Mouse (Mus musculus) c-Kit-positive CD71-positive TER-119-positive erythroid progenitor cells, embryonic 14.5 days (primary cell): ENCODE data around the gene Slco2b1.
"Not testable (repeated sequence)": the region's sequence is repeated elsewhere in the genome, so short reads cannot be mapped to it uniquely, and the experiment has no call there.

Experiments
- DNase-seq: peaks from one replicate; pipeline ENCODE4 v3.0.0-alpha.2; 2013; ENCODE audit warnings: low spot score

The Slco2b1 gene

GRCm38 (mm10) chr7:99711166-99711565 is at the start of gene Slco2b1:
Gene Slco2b1 (minus strand): TSS chr7:99711340.
- no peak for DNase-seq

- no peak for DNase-seq
Measured at GRCm38 (mm10) chr7:99739276-99739675, 28.1 kb upstream of the Slco2b1 start.

DNA sequence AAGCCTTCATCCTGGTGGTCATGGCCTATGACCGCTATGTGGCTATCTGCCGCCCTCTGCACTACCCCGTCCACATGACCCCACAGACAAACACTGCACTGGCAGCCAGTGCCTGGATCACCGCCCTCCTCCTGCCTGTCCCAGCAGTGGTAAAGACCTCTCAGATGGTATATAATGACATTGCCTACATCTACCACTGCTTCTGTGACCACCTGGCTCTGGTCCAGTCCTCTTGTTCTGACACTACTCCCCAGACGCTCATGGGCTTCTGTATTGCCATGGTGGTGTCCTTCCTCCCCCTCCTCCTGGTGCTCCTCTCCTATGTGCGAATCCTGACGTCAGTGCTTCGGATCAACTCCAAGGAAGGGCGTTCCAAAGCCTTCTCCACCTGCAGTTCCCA is 24.4 kb upstream of the Slco2b1 start:
- DNase-seq: not testable (repeated sequence)

GRCm38 (mm10) chr7:99734612-99735011 is 23.5 kb upstream of the Slco2b1 start:
- no peak for DNase-seq

DNA sequence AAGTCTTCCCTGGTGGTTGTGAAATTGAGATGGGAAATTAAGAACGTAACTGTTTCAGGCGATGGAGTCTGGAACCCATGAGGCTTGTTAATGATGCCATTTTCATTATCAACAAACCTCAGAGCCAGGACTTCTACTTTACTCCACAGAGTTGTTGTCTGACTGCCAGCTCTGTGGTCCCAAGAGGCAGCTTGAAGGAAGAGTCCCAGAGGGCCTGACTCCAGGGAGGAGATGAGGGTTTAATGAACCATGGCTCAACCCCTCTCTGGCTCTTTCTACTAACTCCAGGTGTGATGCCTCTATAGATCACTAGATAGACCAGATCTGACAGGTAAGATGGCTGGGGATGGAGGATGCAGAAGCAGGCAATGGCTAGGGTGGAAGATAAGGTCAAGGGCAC is 18.8 kb upstream of the Slco2b1 start, which contains the start of gene Olfr520:
Olfr520 (plus strand) TSS at position 301 of the 400 bp plus-strand sequence.
- no peak for DNase-seq

- no peak for DNase-seq
Measured at GRCm38 (mm10) chr7:99716536-99716935, 5.4 kb upstream of the Slco2b1 start.

DNA sequence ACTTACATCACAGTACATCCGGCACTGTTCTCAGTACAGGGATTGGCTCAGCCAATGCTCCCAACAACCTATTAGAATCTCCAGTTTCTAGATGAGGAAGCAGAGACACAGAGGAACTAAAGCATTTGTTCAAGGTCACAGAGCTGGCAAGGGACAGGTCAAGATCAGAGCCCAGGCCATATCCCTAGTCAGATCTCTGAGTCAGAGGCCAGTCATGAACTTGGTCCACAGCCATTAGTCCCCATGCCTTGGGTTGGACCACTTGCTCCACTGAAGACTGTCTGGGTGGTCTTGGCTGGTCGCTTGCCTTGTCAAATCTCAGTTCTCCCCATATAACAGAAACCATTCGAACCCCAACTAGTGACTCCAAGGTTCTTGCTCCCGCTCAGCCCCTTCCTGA is 1.3 kb upstream of the Slco2b1 start:
- DNase-seq: no peak

GRCm38 (mm10) chr7:99710476-99710875 is 664 bp downstream of the Slco2b1 start:
- DNase-seq: peak; percentile 50

GRCm38 (mm10) chr7:99709992-99710391 is 1.1 kb downstream of the Slco2b1 start:
- DNase-seq: no peak

GRCm38 (mm10) chr7:99708750-99709149 is 2.4 kb downstream of the Slco2b1 start:
- no peak for DNase-seq

- no peak for DNase-seq
Measured at GRCm38 (mm10) chr7:99708301-99708721, 2.8 kb downstream of the Slco2b1 start.

DNA sequence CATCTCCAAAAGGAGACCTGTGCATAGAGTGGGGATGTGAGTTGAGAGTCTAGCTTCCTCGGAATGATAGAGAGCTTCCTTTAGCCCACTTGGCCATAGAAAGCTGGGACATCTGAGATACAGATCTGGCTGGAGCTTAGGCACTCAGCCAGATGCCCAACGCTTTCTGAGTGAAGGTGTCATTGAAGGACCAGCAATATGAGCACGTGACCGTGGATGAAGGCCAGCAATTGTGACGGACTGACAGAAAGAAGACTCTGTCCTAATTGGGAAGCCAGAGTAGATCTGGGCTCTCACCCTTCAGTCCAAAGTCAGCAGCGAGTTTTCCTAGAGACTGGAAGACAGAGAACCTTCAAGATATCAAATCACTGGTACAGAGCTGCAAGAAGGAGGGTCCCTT is 3.5 kb downstream of the Slco2b1 start:
- no peak for DNase-seq

GRCm38 (mm10) chr7:99707038-99707595 is 4.0 kb downstream of the Slco2b1 start:
- no peak for DNase-seq

DNA sequence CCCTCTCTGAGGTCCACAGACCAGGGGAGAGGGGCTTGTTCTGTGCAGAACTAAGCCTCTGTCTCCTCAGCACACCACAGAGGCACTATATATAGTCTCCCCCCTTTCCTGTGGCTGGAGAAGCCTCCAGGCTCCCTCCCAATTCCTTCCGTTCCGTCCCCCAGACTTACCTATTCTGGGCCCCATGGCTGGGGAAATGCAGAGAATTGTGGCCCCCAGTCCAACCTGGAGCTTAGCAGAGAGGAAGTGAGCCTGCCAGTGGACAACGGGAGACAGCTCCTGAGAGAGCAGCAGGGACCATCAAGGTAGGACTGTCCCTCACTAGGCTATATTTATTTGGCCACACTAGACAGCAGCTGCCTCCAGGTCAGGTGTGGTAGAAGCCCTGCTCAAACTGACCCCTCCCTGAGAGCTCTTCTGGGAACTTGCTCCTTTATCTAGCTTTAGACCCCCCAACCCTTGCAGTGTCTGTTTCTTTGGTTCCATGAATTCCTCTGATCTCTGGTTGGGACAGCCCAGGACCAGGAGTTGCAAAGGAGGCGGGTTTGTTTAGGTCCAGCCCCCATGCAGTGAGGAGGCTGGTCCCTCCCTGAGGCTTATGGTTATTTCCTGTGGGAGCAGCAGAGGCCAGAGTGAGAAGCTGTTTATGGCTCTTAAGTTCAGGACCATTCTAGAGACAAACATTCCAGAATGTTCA is 4.7 kb downstream of the Slco2b1 start:
- no peak for DNase-seq

GRCm38 (mm10) chr7:99704736-99705519 is 6.2 kb downstream of the Slco2b1 start:
- DNase-seq: no peak

DNA sequence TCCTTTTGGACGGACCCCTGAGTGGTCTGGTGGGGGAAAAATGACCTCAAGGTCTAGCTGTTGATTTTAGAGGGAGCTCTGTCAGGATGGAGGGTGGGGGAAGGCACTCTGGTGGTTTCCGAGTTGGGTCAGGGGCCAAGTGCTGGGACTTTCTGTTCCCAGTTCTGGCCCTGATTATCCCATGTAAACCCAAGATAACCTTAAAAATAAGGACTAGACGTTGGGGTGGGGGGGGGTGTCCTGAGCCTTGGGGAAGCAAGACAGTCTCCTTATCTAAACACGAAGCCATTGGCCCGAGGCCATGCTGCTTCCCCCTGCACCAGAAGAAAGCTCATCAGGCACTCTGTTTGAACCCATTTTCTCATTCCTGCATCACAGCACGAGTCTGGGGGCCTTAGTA is 8.9 kb downstream of the Slco2b1 start:
- no peak for DNase-seq

DNA sequence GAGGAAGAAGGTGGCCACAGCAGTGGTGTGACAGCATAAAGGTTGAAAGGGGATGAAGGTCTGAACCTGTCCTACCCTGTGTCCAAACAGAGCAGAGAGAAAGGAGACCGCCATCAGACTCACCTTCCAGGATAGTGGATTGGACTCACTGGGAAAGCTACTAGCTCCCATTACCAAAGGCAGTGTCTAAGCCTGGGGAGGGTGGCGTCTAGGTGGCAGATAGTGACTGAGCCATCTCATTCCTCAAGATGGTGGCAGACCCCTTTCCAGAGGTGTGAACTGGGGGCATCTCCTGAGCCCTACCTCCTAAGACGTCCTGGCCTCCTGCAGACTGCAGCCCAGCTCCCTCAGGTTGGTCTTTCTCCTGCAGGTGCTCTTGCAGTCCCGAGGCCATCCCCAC is 10.5 kb downstream of the Slco2b1 start:
- DNase-seq: no peak

DNA sequence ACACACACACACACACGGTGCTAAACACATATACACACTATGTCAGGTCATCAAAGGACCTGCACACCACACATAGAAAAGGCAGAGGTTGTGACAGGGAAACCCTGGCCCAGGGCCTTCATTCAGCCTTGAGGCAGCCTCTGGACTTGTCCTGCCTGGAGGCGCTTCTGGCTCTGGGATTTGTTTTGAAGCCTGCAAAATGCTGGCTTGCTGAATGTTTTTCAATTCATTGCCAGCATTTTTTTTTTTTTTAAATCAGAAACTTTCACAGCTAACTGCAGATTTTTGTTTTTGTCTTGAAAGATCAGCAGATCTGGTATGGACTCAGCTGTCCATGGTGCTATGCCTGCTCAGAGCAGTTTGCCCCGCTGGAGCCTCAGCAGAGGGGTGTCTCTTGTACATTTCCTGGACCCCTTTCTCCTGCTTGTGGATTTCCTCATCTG is 11.4 kb downstream of the Slco2b1 start:
- DNase-seq: no peak

DNA sequence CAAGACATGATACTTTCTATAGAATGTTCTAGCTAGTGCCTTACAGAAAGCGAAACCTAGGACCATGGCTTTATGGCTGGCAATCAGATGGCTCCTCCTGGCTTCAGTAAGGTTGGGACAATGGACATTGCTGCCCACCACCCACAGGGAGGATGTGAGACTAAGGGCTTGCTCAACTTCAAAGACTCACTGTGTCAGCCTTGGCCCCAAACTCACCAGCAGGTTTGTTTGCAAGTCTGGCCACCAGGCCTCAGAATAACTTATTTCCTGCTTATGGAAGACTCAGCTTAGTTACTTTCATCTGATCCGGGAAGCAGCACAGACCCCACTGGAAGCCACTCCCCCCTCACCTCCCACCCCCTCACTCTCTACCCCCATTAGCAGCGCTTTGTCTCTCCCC is 12.0 kb downstream of the Slco2b1 start:
- no peak for DNase-seq

DNA sequence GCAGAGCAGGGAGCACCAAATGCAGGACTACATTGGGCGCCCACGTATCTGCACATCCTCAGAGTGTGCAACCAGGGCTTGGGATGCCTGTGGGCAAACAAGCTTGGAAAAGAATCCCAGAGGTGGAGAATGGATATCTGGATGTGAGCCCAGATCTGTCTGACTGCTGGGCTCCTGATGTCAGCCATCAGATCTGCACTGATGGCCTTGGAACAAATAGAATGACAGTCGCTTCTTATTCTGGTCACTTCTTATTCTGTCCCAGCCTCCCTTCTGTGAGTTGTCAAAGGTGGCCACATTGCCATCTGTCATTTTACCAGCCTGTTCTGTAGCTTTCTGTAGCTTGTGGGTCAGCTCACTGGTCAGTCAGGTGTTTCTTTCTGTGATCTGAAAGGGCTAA is 12.6 kb downstream of the Slco2b1 start:
- no peak for DNase-seq

GRCm38 (mm10) chr7:99695471-99696057 is 15.6 kb downstream of the Slco2b1 start:
- DNase-seq: no peak

DNA sequence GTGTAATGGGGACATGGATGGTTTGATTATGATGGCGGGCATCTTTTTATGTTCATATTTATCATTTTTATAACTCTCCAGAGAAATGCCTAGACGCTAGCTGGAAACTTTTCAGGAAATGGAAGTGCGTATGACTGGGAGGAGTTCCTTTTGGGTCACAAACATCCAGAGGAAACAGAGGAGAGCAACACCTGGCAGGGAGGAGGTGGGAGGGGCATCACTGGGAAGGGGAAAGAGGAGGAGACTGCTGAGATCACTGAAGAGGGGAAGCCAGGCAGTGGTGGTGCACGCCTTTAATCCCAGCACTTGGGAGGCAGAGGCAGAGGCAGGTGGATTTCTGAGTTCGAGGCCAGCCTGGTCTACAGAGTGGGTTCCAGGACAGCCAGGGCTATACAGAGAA is 16.7 kb downstream of the Slco2b1 start:
- DNase-seq: not testable (repeated sequence)

DNA sequence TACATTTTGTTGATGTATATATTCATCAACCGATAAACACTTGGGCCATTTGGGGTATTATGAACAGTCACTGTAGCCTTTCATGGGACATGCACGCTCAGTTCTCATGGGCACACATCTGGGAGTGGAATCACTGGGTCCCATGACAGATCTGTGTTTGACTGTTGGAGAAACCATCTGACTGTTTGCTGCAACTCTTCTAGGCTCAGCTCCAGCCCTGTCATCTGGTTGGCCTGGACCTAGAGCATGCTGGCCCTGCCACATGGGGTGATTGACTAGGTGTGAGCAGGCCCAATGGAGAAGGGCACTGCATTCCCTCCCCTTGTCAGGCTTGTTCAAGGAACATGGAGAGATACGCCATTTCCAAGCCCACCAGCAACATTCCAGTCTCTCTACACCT is 17.2 kb downstream of the Slco2b1 start:
- no peak for DNase-seq
